Comparison of ENCODE assay signal across 8 mouse cellular contexts in the genomic region with DNA sequence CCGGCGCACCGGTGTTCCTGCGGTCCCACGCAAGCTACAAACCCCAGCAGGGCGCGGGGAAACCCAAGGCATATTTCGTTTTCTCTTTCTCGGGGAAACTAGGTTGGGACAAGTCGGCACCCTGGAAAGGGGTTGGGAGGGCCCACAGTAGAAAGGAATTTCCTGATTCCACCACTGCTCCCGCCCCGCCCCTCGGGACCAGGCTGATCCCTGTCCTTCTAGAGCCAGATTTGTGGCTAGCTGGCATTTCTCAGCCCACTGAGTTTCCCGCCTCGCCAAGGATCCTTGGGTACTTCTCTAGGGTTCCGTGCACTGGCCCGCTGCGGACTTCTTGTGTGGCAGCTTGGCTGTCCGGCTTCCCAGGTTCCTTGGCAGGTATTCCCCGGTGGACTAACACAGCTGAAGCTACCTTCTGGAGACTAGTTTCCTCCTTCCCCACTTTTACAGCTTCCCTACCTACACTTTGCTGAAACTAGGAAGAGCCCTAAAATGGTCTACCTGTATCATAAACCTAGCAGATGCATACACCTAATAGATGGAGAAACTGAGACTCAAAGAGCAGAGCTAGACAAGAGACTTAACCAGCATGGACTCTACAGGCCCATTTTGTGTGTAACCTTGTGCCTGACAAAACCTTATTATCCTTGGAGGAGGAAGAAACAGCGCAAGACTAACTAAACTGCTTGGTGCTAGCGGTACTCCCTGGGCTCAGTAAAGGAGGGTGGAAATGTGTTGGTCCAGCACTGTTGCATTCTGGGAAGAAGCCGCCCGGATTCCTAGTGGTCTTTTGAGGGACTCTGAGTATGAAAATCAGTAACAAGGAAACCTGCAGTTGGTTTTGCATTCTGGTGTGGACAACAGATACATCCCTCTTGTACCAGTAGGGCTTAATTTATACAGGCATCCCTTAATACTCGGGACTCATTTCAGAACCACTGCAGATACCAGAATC. TPM values are rescaled to one million over a fixed set of nuclear protein-coding genes. Genes with fewer than 3 reads are reported as not detected.
DNase-seq lines count a peak whose midpoint lies in the region; ATAC-seq and TF ChIP-seq lines count a peak whose summit lies in the region.

No protein-coding gene starts in this region.

- peaks cover 27% of the 10 kb centered on the region for H3K4me1 ChIP-seq in heart, embryonic 16.5 days (ENCODE audit: control insufficient read depth, insufficient read depth, low read length)
- H3K4me1 ChIP-seq in limb, embryonic 15.5 days: peaks cover 36% of the 10 kb centered on the region
- peaks cover 10% of the 10 kb centered on the region for H3K4me1 ChIP-seq in midbrain, postnatal 0 days (ENCODE audit: insufficient read depth, low read length)

- H3K27me3 ChIP-seq in Patski: no peaks in the 10 kb centered on the region
- H3K27me3 ChIP-seq in heart, embryonic 16.5 days (ENCODE audit: control insufficient read depth, insufficient read depth, low read length): no peaks in the 10 kb centered on the region
- H3K27me3 ChIP-seq in limb, embryonic 15.5 days: no peaks in the 10 kb centered on the region
- 0 out of 2 replicates have a peak, but pooled peaks cover 5% of the 10 kb centered on the region for H3K27me3 ChIP-seq in midbrain, postnatal 0 days (ENCODE audit: insufficient read depth, low read length)

- H3K36me3 ChIP-seq in heart, embryonic 16.5 days (ENCODE audit: control insufficient read depth, insufficient read depth): no peaks in the 10 kb centered on the region
- H3K36me3 ChIP-seq in limb, embryonic 15.5 days: no peaks in the 10 kb centered on the region
- no peaks in the 10 kb centered on the region for H3K36me3 ChIP-seq in midbrain, postnatal 0 days (ENCODE audit: insufficient read depth, low read length)

- CTCF ChIA-PET in Patski (lab: Charles Lee): interaction anchor here (1.3 to 1.7 kb wide), 3 partner anchors 106 to 116 kb away, joined by 3 to 5 read pairs (median 3); no protein-coding TSS in a partner anchor

- H3K4me2 ChIP-seq in heart, embryonic 16.5 days (ENCODE audit: low read depth, low read length): peak overlapping the region; percentile 91
- peak overlapping the region; percentile 80 for H3K4me2 ChIP-seq in limb, embryonic 15.5 days
- H3K4me2 ChIP-seq in midbrain, postnatal 0 days (ENCODE audit: low read depth, low read length, poor library complexity, severe bottlenecking): peak overlapping the region; percentile 93

- in situ Hi-C loops in Patski (cut with MboI; ENCODE audit: low pct_unique_long_range_greater_than_20kb): loop anchor here (10.0 kb wide), 1 partner anchor 94 kb away; no protein-coding TSS in a partner anchor

- no peak for DNase-seq in gastrocnemius, adult 2 months
- DNase-seq in gastrocnemius, adult 18-20 months (ENCODE audit: low spot score): no peak
- no peak for DNase-seq in Patski (ENCODE audit: low read depth, low spot score)
- peak; percentile 20 for DNase-seq in midbrain, postnatal 0 days (ENCODE audit: low spot score)
- no peak for DNase-seq in right cerebral cortex, postnatal 4 days
- DNase-seq in frontal cortex, postnatal 25 days (ENCODE audit: low spot score in 2 of 2): no peak

- peak overlapping the region; percentile 94 for H3K9ac ChIP-seq in heart, embryonic 16.5 days (ENCODE audit: low read length)
- peak overlapping the region; percentile 82 for H3K9ac ChIP-seq in limb, embryonic 15.5 days
- H3K9ac ChIP-seq in midbrain, postnatal 0 days (replicated peaks; ENCODE audit: low read length, poor library complexity, severe bottlenecking): peak overlapping the region; percentile 81

- POLR2A ChIA-PET in Patski (lab: Charles Lee): interaction anchor here (0.6 to 1.6 kb wide), 3 partner anchors 91 to 114 kb away, joined by 3 to 8 read pairs (median 3); no protein-coding TSS in a partner anchor

- peak overlapping the region; percentile 90 for H3K4me3 ChIP-seq in gastrocnemius, adult 2 months
- peak overlapping the region; percentile 87 for H3K4me3 ChIP-seq in heart, embryonic 16.5 days (ENCODE audit: low read length)
- H3K4me3 ChIP-seq in limb, embryonic 15.5 days: peak overlapping the region; percentile 72
- peak overlapping the region; percentile 56 for H3K4me3 ChIP-seq in midbrain, postnatal 0 days (ENCODE audit: low read depth, low read length)

- intact Hi-C loops in gastrocnemius, adult 2 months (cut with DNase I): no loop called here

- TF ChIP-seq CTCF in gastrocnemius, adult 2 months (IDR thresholded peaks at IDR 0.05): no peak
- no peak for TF ChIP-seq CTCF in Patski (IDR thresholded peaks at IDR 0.05)
- TF ChIP-seq CTCF in midbrain, postnatal 0 days (IDR thresholded peaks at IDR 0.05): no peak

- H3K27ac ChIP-seq in gastrocnemius, adult 2 months: peak overlapping the region; percentile 84
- H3K27ac ChIP-seq in heart, embryonic 16.5 days (ENCODE audit: low read length): peak overlapping the region; percentile 98
- peak overlapping the region; percentile 96 for H3K27ac ChIP-seq in limb, embryonic 15.5 days
- H3K27ac ChIP-seq in midbrain, postnatal 0 days (ENCODE audit: low read depth, low read length): 0 out of 2 replicates have a peak overlapping the region, but pooled peaks have one; percentile 84

- no peaks in the 10 kb centered on the region for H3K9me3 ChIP-seq in heart, embryonic 16.5 days (replicated peaks; ENCODE audit: control insufficient read depth, low read length)
- no peaks in the 10 kb centered on the region for H3K9me3 ChIP-seq in limb, embryonic 15.5 days
- H3K9me3 ChIP-seq in midbrain, postnatal 0 days (ENCODE audit: low read length): no peaks in the 10 kb centered on the region

- peak; percentile 27 for ATAC-seq in Patski
- peak; percentile 12 for ATAC-seq in heart, embryonic 16.5 days (replicated peaks; ENCODE audit: extremely low read depth, insufficient read depth, low FRiP score)
- ATAC-seq in limb, embryonic 15.5 days (ENCODE audit: insufficient number of reproducible peaks, low FRiP score, low TSS enrichment, low read depth): no peak
- ATAC-seq in midbrain, postnatal 0 days (ENCODE audit: low FRiP score): no peak

- WGBS in heart, embryonic 16.5 days: 16% methylated on average over 25 of the region's 25 CpGs
- WGBS in limb, embryonic 15.5 days: 14% methylated on average over 25 of the region's 25 CpGs
- 9% methylated on average over 24 of the region's 25 CpGs for WGBS in midbrain, postnatal 0 days

RNA-seq across cellular contexts. Expression of gene Actn1, which starts 0.8 kb away (rescaled TPM):
- 10 to 100 TPM in 1 of 2 experiments, 1 to 10 TPM in 1; 8.4 to 11.9 TPM for total RNA-seq in gastrocnemius, adult 2 months (2021)
- total RNA-seq in gastrocnemius, adult 18-20 months (2021): 10 to 100 TPM in 1 of 2 experiments, 1 to 10 TPM in 1; 7.6 to 14.3 TPM
- polyA plus RNA-seq in Patski (2021): 279 TPM
- 31.0 and 33.1 TPM in 2 replicates for polyA plus RNA-seq in heart, embryonic 16.5 days (2015; fragmentation: Nextera tagmentation; extraction: Ambion mirVana)
- polyA plus RNA-seq in limb, embryonic 15.5 days (2015; fragmentation: Nextera tagmentation; extraction: Ambion mirVana): 25.5 and 29.4 TPM in 2 replicates
- 17.1 and 18.0 TPM in 2 replicates for total RNA-seq in midbrain, postnatal 0 days (2014; rRNA removed)
- 6.2 and 7.4 TPM in 2 replicates for polyA plus RNA-seq in midbrain, postnatal 0 days (2015; fragmentation: Nextera tagmentation; extraction: Ambion mirVana)

Comparison
In these comparisons a context has a peak if more than half of its experiments do, and no peak if none do; other contexts are left out.
1. ATAC-seq: peak in Patski (single experiment) and heart, embryonic 16.5 days (single experiment); none in limb, embryonic 15.5 days (single experiment) and midbrain, postnatal 0 days (single experiment).
2. Peak in every context shown above with its lines, with median percentiles within 50 percentile points of each other: H3K27ac ChIP-seq, H3K4me3 ChIP-seq, H3K4me2 ChIP-seq and H3K9ac ChIP-seq.